Mouse (Mus musculus) kidney, adult 2 months (tissue): ENCODE measurements around the gene Fam120a. TPM values are rescaled to one million over a fixed set of nuclear protein-coding genes. Genes with fewer than 3 reads are reported as not detected.

Source experiments
- DNase-seq: peaks from one replicate; pipeline ENCODE4 v3.0.0; 2021
- H3K27ac ChIP-seq: fragments of 200-500 bp; 2 replicates; pipeline ENCODE4 v1.5.1; 2012; ENCODE audit warnings: low read depth, low read length, control low read depth, inconsistent platforms; ENCODE audit not compliant: insufficient read depth
- H3K27me3 ChIP-seq: fragments of 200-500 bp; replicated peaks from 2 replicates; pipeline ENCODE4 v1.6.1; 2012; ENCODE audit warnings: mild to moderate bottlenecking, moderate library complexity, low read length, inconsistent platforms; ENCODE audit not compliant: control insufficient read depth, insufficient read depth
- H3K36me3 ChIP-seq: fragments of 200-500 bp; 2 replicates; pipeline ENCODE4 v1.6.1; 2012; ENCODE audit warnings: mild to moderate bottlenecking, moderate library complexity, low read length, inconsistent platforms; ENCODE audit not compliant: control insufficient read depth, insufficient read depth
- H3K4me1 ChIP-seq: fragments of 200-500 bp; 2 replicates; pipeline ENCODE4 v1.6.1; 2011; ENCODE audit warnings: low read length; ENCODE audit not compliant: control insufficient read depth, insufficient read depth
- H3K4me3 ChIP-seq: fragments of 200-500 bp; 2 replicates; pipeline ENCODE4 v1.5.1; 2011; ENCODE audit warnings: mild to moderate bottlenecking, low read depth, low read length, control low read depth; ENCODE audit not compliant: insufficient read depth
- CTCF ChIP-seq: fragments of 200-500 bp; conservative IDR thresholded peaks from 2 replicates; pipeline ENCODE4 v1.5.1; 2011; ENCODE audit warnings: low read depth, mild to moderate bottlenecking, control low read depth, low read length, moderate library complexity, mixed read lengths; ENCODE audit not compliant: insufficient read depth, insufficient read length
- POLR2A ChIP-seq: fragments of 200-500 bp; IDR thresholded peaks from one replicate; pipeline ENCODE4 v1.6.1; 2011; ENCODE audit warnings: low read depth, low read length, control low read depth
- WGBS: fragments of 180-500 bp; shearing (Covaris S2); methylation state at CpG from one replicate; pipeline ENCODE4 v1.1.7; 2018; 5-methylcytosine and 5-hydroxymethylcytosine counted together
- polyA plus RNA-seq: library from polyadenylated mRNA; depleted of rRNA; stranded (reverse); fragments of >200 nt; gene quantifications from 2 replicates; pipeline ENCODE4 v1.2.3, GENCODE M21; 2012; rRNA removed

Fam120a gene
- polyA plus RNA-seq, 1 experiment: 67.8 TPM

DNA sequence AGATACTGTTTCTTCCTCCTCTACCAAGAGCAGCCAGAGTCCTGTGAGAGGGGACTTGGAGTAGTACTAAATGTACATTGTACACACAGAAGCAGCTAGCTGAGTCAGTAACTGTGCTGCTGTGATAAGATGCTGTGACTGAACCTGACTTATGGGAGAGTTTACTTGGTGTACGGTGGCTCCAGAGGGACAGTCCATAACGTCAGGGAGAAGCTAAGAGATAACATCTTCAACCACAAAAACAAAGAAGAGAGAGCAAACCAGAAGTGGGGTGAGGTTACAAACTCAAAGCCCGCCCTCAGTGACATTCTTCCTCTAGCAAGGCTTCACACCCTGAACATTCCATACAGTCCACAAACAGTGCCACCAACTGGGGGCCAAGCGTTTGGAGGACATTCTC, 122.5 kb downstream of the Fam120a start:
- no peak for DNase-seq
- TF ChIP-seq CTCF: no peak
- TF ChIP-seq POLR2A: no peak
- Histone ChIP-seq H3K27me3 (no peaks in the 10 kb centered on the region), H3K27ac (no peak overlapping the region), H3K4me1 (peaks cover 8% of the 10 kb centered on the region; the same call in 1 of the 2 replicates), H3K4me3 (no peak overlapping the region), H3K36me3 (no peaks in the 10 kb centered on the region)
- WGBS: 54% methylated on average over 4 of the region's 4 CpGs

DNA sequence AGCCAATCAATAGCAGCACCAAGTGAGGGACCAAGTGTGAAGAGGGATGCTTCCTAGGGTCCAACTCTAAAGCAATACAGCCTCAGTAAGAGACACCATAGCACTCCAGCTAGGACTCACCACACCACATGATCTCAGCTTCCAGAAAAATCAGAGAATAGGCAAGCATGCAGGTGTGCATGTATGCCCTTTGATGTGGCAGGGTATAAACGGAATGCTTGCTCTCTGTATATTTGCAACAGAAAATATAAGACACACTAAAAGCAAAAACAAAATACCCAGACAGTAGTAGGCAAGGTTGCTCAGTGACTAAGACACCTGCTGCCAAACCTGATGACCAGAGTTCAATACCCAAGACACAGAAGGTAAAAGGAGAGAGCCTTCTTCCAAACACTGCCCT, 124.3 kb downstream of the Fam120a start:
- Histone ChIP-seq H3K4me1 (peaks cover 8% of the 10 kb centered on the region; the same call in 1 of the 2 replicates), H3K27me3 (no peaks in the 10 kb centered on the region), H3K4me3 (no peak overlapping the region), H3K27ac (no peak overlapping the region), H3K36me3 (no peaks in the 10 kb centered on the region)
- DNase-seq: no peak
- no peak for TF ChIP-seq POLR2A
- TF ChIP-seq CTCF: no peak
- WGBS: 75% methylated on average over 1 of the region's 1 CpGs

DNA sequence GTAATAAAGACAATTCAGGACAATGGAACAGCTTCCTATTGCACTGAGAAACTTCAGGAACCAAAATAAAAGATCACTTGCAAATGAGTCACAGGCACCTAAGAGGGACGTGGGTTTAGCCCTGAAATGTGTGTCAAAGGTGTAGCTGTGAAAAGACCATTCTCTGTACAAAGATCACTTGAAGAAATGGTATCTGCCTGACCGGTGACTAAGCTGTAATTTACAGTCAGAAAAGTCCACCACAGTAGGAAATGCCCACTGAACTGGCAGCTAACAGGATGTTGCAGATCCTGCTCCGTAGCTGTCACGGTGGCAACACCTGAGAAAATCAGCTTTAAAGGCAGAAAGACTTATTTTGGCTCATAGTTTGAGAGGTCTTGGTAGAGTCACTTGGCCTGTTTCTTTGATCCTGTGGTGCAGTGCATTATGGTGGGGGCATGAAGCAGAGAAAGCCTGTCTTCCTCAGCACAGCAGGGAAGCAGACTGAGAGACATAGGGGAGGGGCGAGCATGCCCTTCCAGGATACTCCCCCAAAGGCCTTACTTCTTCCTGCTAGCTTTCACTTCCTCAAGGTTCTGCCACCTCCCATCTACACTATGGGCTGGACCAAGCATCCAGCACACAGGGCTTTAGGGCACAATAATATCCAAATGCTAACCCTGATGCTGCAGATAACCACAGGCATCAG, 125.8 kb downstream of the Fam120a start:
- TF ChIP-seq CTCF (no peak), POLR2A (no peak)
- WGBS: 48% methylated on average over 5 of the region's 5 CpGs
- Histone ChIP-seq H3K27ac (no peak overlapping the region), H3K4me3 (no peak overlapping the region), H3K4me1 (peaks cover 8% of the 10 kb centered on the region; the same call in 1 of the 2 replicates), H3K27me3 (no peaks in the 10 kb centered on the region), H3K36me3 (no peaks in the 10 kb centered on the region)
- DNase-seq: no peak

DNA sequence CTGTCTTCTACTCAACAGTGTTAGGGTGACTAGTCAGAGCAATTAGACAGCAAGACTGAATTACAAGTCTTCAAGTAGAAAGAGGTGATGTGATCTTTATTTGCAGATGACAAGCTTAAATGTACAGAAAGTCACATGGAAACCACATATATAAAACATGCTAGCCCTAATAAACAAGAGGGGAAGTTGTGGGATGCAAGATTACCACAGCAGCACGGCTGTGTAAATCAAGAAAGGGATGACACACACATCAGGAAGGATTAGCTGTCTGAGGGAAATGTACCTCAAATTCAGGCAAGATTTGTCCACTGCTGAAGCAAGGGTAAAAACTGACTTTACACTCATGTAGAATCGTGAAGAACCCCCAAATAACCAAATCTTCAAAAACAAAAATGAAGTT, 129.5 kb downstream of the Fam120a start:
- H3K27ac ChIP-seq: no peak overlapping the region
- H3K4me1 ChIP-seq: peaks cover 8% of the 10 kb centered on the region; the same call in 1 of the 2 replicates
- WGBS: 76% methylated on average over 2 of the region's 2 CpGs
- no peaks in the 10 kb centered on the region for H3K36me3 ChIP-seq
- DNase-seq: no peak
- TF ChIP-seq POLR2A: no peak
- no peak for TF ChIP-seq CTCF
- no peaks in the 10 kb centered on the region for H3K27me3 ChIP-seq
- no peak overlapping the region for H3K4me3 ChIP-seq

DNA sequence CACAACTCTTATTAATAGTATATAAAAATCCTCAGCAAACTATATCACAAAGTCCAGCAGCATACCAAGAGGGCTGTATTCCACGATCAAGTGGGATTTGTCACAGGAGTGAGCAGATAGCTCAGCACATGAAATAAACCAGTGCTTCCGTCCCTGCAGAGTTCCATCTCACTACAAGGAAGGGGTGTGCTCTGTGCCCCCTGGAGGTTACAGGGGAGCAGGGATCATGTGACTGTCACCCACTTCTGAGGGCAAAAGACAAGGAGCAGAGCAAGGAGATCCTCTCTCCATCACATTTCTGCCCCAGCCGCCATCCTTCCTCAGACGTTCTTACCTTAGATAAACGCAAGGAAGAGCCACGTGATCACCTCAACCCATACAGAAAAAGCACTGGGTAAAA, 130.3 kb downstream of the Fam120a start:
- WGBS: 83% methylated on average over 6 of the region's 6 CpGs
- Histone ChIP-seq H3K4me1 (peaks cover 8% of the 10 kb centered on the region; the same call in 1 of the 2 replicates), H3K27ac (no peak overlapping the region), H3K4me3 (no peak overlapping the region), H3K27me3 (no peaks in the 10 kb centered on the region), H3K36me3 (no peaks in the 10 kb centered on the region)
- TF ChIP-seq CTCF (no peak), POLR2A (no peak)
- no peak for DNase-seq

DNA sequence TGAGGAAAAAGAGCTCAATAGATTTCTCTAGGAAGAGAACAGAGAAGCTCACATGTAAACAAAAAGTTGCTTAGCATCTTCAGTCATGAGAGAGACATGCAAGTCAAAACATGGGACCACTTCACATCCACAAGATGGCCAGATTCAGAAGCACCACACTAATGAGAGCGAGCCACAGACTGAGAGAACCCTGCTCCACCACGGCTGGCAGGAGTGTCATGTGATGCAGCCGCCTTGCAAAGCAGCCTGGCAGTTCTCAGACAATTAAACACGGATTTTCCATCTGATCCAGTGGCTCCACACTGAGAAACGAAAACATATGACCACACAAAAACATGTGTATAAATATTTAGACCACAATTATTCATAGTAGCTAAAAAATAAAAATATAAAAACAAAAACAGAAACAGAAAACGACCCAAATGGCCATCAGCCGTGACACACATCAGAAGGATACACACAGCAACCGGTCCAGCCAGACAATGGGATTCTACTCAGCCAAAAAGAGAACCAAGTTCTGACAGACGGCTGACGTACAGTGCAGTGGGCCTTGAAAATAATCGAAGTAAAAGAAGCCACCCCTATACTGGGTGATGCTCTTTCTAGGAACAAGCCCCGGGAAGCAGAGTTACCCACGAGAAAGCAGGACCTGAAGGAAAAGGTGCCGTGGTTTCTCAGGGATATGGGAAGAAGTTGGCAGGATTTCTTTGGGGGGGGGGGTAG, 137.1 kb downstream of the Fam120a start:
- H3K4me1 ChIP-seq: no peaks in the 10 kb centered on the region
- TF ChIP-seq POLR2A (no peak), CTCF (no peak)
- 70% methylated on average over 14 of the region's 14 CpGs for WGBS
- no peak for DNase-seq
- no peak overlapping the region for H3K4me3 ChIP-seq
- H3K27ac ChIP-seq: no peak overlapping the region
- H3K27me3 ChIP-seq: no peaks in the 10 kb centered on the region
- H3K36me3 ChIP-seq: no peaks in the 10 kb centered on the region

DNA sequence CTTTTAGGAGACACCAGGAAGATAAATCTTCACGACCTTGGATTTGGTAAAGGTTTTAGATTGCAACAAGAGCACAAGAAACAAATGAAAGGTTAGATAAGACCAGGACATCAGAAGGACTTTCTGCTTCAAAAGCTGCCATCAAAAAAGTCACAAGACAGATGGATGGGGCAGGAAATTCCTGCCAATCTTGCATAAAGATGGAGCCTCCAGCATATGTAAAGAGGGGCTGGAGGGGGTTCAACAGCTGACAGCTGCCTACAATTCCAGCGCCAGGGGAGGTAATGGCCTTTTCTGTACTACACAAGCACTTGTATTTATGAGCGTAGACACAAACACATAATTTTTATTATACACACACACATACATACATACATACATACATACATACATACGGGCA, 138.0 kb downstream of the Fam120a start:
- 88% methylated on average over 4 of the region's 4 CpGs for WGBS
- no peaks in the 10 kb centered on the region for H3K27me3 ChIP-seq
- H3K36me3 ChIP-seq: no peaks in the 10 kb centered on the region
- no peak overlapping the region for H3K27ac ChIP-seq
- H3K4me1 ChIP-seq: no peaks in the 10 kb centered on the region
- DNase-seq: no peak
- H3K4me3 ChIP-seq: no peak overlapping the region
- no peak for TF ChIP-seq POLR2A
- no peak for TF ChIP-seq CTCF

Other genes starting within 250 kb of the Fam120a start
- 12.2 and 15.2 TPM in 2 replicates for gene Phf2, start 96.9 kb downstream of the Fam120a start, polyA plus RNA-seq
- gene Wnk2, start 180.0 kb upstream of the Fam120a start, polyA plus RNA-seq: 2.3 and 2.7 TPM in 2 replicates
- gene Ninj1, start 219.5 kb upstream of the Fam120a start, polyA plus RNA-seq: 735 and 1,000 TPM in 2 replicates
- gene Card19, start 248.0 kb upstream of the Fam120a start, polyA plus RNA-seq: 108 and 124 TPM in 2 replicates